Mouse (Mus musculus) midbrain, postnatal 0 days (tissue): ENCODE data around the gene Gramd1b. TPM values are rescaled to one million over a fixed set of nuclear protein-coding genes. Genes with fewer than 3 reads are reported as not detected.

Experiments
- ATAC-seq: fragments of 200-750 bp; cut with Nextera tagmentation; 2 replicates; pipeline ENCODE4 v1.8.0; 2017; ENCODE audit warnings: moderate number of reproducible peaks, mild to moderate bottlenecking, moderate TSS enrichment, moderate library complexity; ENCODE audit not compliant: low FRiP score
- DNase-seq: peaks from one replicate; pipeline ENCODE4 v3.0.0-alpha.2; 2015; ENCODE audit warnings: low spot score
- H3K27ac ChIP-seq: fragments of 300-500 bp; sonication (generic); 2 replicates; pipeline ENCODE4 v1.5.1; 2014; ENCODE audit warnings: low read depth, mild to moderate bottlenecking, low read length, mixed read lengths
- H3K27me3 ChIP-seq: fragments of 300-500 bp; sonication (generic); 2 replicates; pipeline ENCODE4 v1.6.1; 2014; ENCODE audit warnings: low read length, control low read depth, mixed read lengths; ENCODE audit not compliant: insufficient read depth
- H3K36me3 ChIP-seq: fragments of 300-500 bp; sonication (generic); 2 replicates; pipeline ENCODE4 v1.6.1; 2014; ENCODE audit warnings: low read length, control low read depth, mixed read lengths; ENCODE audit not compliant: insufficient read depth
- H3K4me1 ChIP-seq: fragments of 300-500 bp; sonication (generic); 2 replicates; pipeline ENCODE4 v1.6.1; 2014; ENCODE audit warnings: mild to moderate bottlenecking, control low read depth, antibody characterized with exemption, low read length, mixed read lengths; ENCODE audit not compliant: insufficient read depth
- H3K4me2 ChIP-seq: fragments of 300-500 bp; sonication (generic); 2 replicates; pipeline ENCODE4 v1.6.1; 2014; ENCODE audit warnings: low read depth, mild to moderate bottlenecking, low read length, mixed read lengths; ENCODE audit not compliant: poor library complexity, severe bottlenecking
- H3K4me3 ChIP-seq: fragments of 300-500 bp; sonication (generic); 2 replicates; pipeline ENCODE4 v1.5.1; 2014; ENCODE audit warnings: low read depth, mild to moderate bottlenecking, low read length, moderate library complexity
- H3K9ac ChIP-seq: fragments of 300-500 bp; sonication (generic); replicated peaks from 2 replicates; pipeline ENCODE4 v1.6.1; 2014; ENCODE audit warnings: mild to moderate bottlenecking, low read length, moderate library complexity, mixed read lengths; ENCODE audit not compliant: poor library complexity, severe bottlenecking
- H3K9me3 ChIP-seq: fragments of 300-500 bp; sonication (generic); 2 replicates; pipeline ENCODE4 v1.6.1; 2016; ENCODE audit warnings: low read length, control low read depth
- CTCF ChIP-seq: IDR thresholded peaks from 2 replicates; pipeline ENCODE4 v1.5.1; 2016; ENCODE audit warnings: antibody characterized with exemption, mild to moderate bottlenecking
- WGBS: fragments of 180-500 bp; shearing (Covaris S2); extraction: QIAGEN DNeasy Blood & Tissue Kit; methylation state at CpG from one replicate; pipeline ENCODE4 v1.1.7; 2014; 5-methylcytosine and 5-hydroxymethylcytosine counted together
- polyA plus RNA-seq: library from polyadenylated mRNA; unstranded; fragments of >200 nt; fragmentation: Nextera tagmentation; extraction: Ambion mirVana; gene quantifications from 2 replicates; pipeline ENCODE4 v1.2.1, GENCODE M21; 2015
- total RNA-seq: library from RNA; depleted of rRNA; stranded (reverse); fragments of >200 nt; gene quantifications from 2 replicates; pipeline ENCODE4 v1.2.3, GENCODE M21; 2014

Gramd1b gene
- total and polyA plus RNA-seq, 2 experiments from 2014 or later: 19.1 to 48.3 TPM

DNA sequence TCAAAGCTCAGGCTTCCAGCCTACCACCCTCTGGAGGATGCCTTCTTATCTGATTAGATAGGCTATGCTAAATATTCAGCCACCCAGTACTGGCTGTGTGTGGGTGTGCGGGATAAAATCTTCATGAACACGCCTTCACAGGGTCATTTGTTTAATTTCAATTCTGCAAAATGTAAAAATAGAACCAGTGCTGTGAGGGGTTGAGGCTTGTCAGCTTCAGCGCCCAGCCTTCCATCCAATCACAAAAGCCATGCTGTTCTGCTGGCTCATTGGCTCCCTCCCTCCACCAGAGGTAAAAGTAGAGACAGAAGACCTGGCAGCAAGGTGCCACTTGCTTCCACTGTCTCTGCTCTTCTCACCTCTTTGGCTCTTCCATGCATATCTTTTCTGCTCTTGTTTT lies 4.3 kb downstream of the Gramd1b start:
- no peak overlapping the region for H3K4me2 ChIP-seq
- no peak overlapping the region for H3K27ac ChIP-seq
- no peak for TF ChIP-seq CTCF
- H3K4me1 ChIP-seq: no peaks in the 10 kb centered on the region
- H3K27me3 ChIP-seq: no peaks in the 10 kb centered on the region
- H3K4me3 ChIP-seq: no peak overlapping the region
- 66% methylated on average over 3 of the region's 3 CpGs for WGBS
- no peaks in the 10 kb centered on the region for H3K9me3 ChIP-seq
- H3K9ac ChIP-seq: no peak overlapping the region
- H3K36me3 ChIP-seq: no peaks in the 10 kb centered on the region
- DNase-seq (no peak), ATAC-seq (no peak)

DNA sequence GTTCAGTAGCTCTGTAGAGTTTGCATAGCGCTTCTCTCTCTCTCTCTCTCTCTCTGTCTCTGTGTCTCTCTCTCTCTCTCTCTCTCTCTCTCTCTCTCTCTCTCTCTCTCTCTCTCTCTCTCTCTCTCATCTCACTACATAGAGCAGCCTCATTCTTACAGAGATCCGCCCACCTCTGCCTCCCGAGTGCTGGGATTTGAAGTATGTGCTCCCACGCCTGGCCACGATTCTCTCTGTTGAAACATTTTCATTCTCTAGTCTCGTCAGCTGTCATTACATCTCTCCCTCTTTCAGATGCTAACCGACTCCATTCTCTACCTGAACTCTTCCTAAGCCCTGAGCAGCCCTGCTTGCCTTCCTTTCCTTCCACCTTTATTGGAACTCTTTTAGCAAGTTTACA lies 9.0 kb downstream of the Gramd1b start:
- Histone ChIP-seq H3K4me3 (no peak overlapping the region), H3K27me3 (no peaks in the 10 kb centered on the region), H3K36me3 (no peaks in the 10 kb centered on the region), H3K9me3 (no peaks in the 10 kb centered on the region), H3K9ac (no peak overlapping the region), H3K4me1 (no peaks in the 10 kb centered on the region), H3K4me2 (no peak overlapping the region), H3K27ac (no peak overlapping the region)
- 79% methylated on average over 7 of the region's 7 CpGs for WGBS
- ATAC-seq (no peak), DNase-seq (no peak)
- TF ChIP-seq CTCF: no peak

DNA sequence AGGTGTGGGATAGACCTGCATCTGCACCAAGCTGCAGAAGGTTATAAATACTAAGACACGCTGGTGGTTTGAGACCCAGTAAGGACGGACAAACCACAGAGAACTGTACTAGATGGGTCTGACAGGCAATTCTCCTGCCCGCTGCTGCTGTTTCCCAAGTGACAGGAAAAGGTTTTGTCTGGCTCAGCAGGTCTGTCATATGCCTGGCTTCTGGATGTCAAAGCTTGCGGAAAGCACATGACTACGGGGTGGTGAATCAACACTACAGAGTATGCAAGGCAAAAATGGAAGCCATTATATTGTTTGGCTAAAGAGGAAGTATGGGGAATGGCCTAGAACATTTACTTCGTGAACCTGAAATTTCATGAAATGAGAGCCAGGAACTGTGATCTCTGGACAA lies 10.1 kb downstream of the Gramd1b start:
- Histone ChIP-seq H3K27ac (no peak overlapping the region), H3K9me3 (no peaks in the 10 kb centered on the region), H3K4me3 (no peak overlapping the region), H3K27me3 (no peaks in the 10 kb centered on the region), H3K9ac (no peak overlapping the region), H3K4me2 (no peak overlapping the region), H3K4me1 (no peaks in the 10 kb centered on the region), H3K36me3 (no peaks in the 10 kb centered on the region)
- no peak for DNase-seq
- ATAC-seq: no peak
- WGBS: 89% methylated on average over 6 of the region's 6 CpGs
- TF ChIP-seq CTCF: no peak

DNA sequence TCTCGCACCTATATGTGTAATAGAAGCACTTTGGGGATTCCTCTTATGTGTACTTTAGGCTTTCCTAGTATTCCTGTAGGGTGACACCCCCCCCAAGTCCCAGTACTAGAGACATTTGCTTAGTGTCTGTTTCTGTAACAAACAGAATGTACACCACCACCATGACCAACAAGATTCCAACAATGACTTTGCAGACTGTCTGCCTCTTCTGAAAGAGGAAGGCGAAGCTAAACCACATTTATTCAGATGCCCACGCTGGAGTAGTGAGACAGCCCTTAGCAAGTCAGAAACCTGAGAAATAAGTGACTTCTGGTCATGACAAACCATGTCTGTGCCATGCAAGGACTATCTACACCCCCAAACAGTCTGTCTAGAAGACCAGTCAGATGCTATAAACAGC lies 11.9 kb downstream of the Gramd1b start:
- TF ChIP-seq CTCF: no peak
- no peaks in the 10 kb centered on the region for H3K9me3 ChIP-seq
- H3K4me3 ChIP-seq: no peak overlapping the region
- no peak overlapping the region for H3K27ac ChIP-seq
- no peaks in the 10 kb centered on the region for H3K36me3 ChIP-seq
- H3K4me1 ChIP-seq: no peaks in the 10 kb centered on the region
- whole genome bisulfite sequencing: 86% methylated on average over 3 of the region's 3 CpGs
- H3K27me3 ChIP-seq: no peaks in the 10 kb centered on the region
- no peak overlapping the region for H3K4me2 ChIP-seq
- no peak for DNase-seq
- no peak for ATAC-seq
- H3K9ac ChIP-seq: no peak overlapping the region

DNA sequence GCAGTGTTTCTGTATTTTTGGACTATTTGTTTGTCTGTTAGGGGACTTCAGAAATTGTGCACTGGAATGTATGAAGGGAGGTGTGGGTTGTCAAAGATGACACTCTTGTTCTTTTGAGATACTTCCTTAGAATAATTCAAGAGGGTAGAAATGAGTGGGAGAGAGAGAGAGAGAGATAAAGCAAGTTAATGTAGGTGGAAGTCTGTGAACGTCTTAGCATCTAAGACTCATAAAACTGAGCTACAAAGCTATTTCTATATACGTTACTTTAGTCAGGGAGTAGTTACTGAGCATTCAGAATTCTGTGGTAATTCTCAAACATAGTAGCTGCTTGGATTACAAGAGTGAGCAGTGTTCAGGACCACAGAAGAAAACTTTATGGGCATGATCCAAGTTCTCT lies 19.2 kb downstream of the Gramd1b start:
- H3K4me3 ChIP-seq: no peak overlapping the region
- no peak overlapping the region for H3K9ac ChIP-seq
- DNase-seq: no peak
- no peaks in the 10 kb centered on the region for H3K27me3 ChIP-seq
- no peak overlapping the region for H3K4me2 ChIP-seq
- H3K4me1 ChIP-seq: no peaks in the 10 kb centered on the region
- no peaks in the 10 kb centered on the region for H3K9me3 ChIP-seq
- no peak overlapping the region for H3K27ac ChIP-seq
- no peaks in the 10 kb centered on the region for H3K36me3 ChIP-seq
- no peak for ATAC-seq
- 84% methylated on average over 2 of the region's 2 CpGs for WGBS
- TF ChIP-seq CTCF: no peak

DNA sequence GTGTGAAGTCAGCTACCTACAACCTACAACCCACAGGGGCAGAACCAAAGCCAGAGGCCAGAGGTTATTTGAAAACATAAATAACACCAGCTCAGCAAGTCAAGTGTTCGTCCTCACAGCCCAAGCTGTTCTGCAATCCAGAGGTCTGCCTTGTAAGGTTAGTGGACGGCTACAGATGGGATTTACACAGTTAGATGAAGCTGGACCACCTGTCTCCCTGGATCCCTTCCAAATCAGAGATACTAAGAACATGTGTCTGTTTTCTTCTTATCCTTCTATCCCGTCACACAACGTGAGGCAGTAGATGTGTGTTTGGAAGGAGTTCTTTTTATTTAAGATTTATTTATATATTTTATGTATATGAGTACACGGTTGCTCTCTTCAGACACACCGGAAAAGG lies 21.7 kb downstream of the Gramd1b start:
- WGBS: 78% methylated on average over 6 of the region's 6 CpGs
- Histone ChIP-seq H3K27ac (no peak overlapping the region), H3K9ac (no peak overlapping the region), H3K4me1 (no peaks in the 10 kb centered on the region), H3K9me3 (no peaks in the 10 kb centered on the region), H3K4me2 (no peak overlapping the region), H3K4me3 (no peak overlapping the region), H3K27me3 (no peaks in the 10 kb centered on the region), H3K36me3 (no peaks in the 10 kb centered on the region)
- ATAC-seq (no peak), DNase-seq (peak; percentile 56)
- TF ChIP-seq CTCF: no peak

DNA sequence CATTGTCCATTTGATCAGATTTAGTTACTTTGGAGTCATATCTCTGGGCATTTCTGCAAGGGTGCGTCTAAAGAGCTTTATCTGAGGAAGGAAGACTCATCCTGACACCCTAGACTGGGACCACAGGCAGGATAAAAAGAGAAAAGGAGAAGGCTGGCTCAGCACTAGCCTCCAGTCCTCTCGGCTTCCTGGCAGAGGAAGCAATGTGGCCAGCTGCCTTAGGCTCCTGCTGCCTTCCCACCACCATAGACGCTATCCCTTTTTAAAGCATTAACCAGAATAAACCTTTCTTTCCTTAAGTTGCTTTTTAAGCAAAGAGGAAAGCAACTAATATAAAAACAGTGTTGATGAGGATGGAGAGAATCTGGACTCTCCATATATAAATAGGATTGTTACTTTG lies 24.6 kb downstream of the Gramd1b start:
- Histone ChIP-seq H3K4me2 (no peak overlapping the region), H3K9ac (no peak overlapping the region), H3K27ac (no peak overlapping the region), H3K4me3 (no peak overlapping the region), H3K4me1 (no peaks in the 10 kb centered on the region), H3K9me3 (no peaks in the 10 kb centered on the region), H3K27me3 (no peaks in the 10 kb centered on the region), H3K36me3 (no peaks in the 10 kb centered on the region)
- DNase-seq: no peak
- ATAC-seq: no peak
- WGBS: 75% methylated on average over 3 of the region's 3 CpGs
- no peak for TF ChIP-seq CTCF
